ENCODE assay signal across 12 mouse cellular contexts in the genomic region with DNA sequence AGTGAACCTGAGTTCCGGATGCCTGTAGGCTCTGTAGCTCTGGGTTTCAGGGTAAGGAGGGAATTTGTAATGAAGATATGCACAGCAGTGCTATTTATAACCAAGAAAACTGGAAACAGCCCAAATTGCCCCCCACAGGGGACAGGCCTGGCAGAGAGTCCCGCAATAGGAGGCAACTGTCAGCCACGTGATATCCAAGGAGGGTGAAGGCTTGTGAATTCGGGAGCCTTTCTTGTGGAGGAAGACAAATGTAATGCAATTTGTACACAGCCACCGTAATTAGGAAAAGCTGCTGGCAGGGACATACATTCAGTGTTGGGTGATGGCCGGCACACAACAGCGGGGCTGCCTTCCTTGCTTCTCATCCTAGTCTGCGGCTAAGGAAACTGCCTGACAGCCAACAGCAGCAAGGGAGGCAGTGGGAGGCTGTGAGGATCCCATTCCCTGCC. TPM values are rescaled to one million over a fixed set of nuclear protein-coding genes. Genes with fewer than 3 reads are reported as not detected.
DNase-seq lines count a peak whose midpoint lies in the region; ATAC-seq and TF ChIP-seq lines count a peak whose summit lies in the region.
"Had no signal": no experiment of that assay in that cellular context is flagged by ENCODE, and none has a peak within 500 bp of the region (broad histone marks: within the 10 kb centered on the region; RNA-seq: fewer than 3 reads in every experiment).

No protein-coding gene starts in this region.

- TF ChIP-seq POLR2A in heart, adult 2 months (IDR thresholded peaks at IDR 0.05; ENCODE audit: insufficient read depth, low read depth, low read length), result no peak
- no peak for TF ChIP-seq POLR2A in olfactory bulb, adult 2 months (IDR thresholded peaks at IDR 0.05; ENCODE audit: insufficient read depth, low read depth, low read length)

- H3K9me3 ChIP-seq in heart, postnatal 0 days (replicated peaks; ENCODE audit: control insufficient read depth, low read length), result no peaks in the 10 kb centered on the region
- H3K9me3 ChIP-seq in midbrain, embryonic 15.5 days, result no peaks in the 10 kb centered on the region
- H3K9me3 ChIP-seq in midbrain, embryonic 11.5 days (ENCODE audit: control insufficient read depth, low read length), result no peaks in the 10 kb centered on the region
- H3K9me3 ChIP-seq: intestine, embryonic 15.5 days had no signal

- WGBS in heart, postnatal 0 days, result 32% methylated on average over 8 of the region's 8 CpGs
- WGBS in heart, adult 2 months, result 40% methylated on average over 8 of the region's 8 CpGs
- WGBS in midbrain, embryonic 15.5 days, result 66% methylated on average over 8 of the region's 8 CpGs
- WGBS in midbrain, embryonic 11.5 days, result 74% methylated on average over 8 of the region's 8 CpGs
- 17% methylated on average over 8 of the region's 8 CpGs for WGBS in olfactory bulb, adult 2 months

- H3K9ac ChIP-seq in heart, postnatal 0 days (replicated peaks; ENCODE audit: low read depth, low read length), result no peak overlapping the region
- H3K9ac ChIP-seq in heart, adult 2 months (ENCODE audit: low read depth, low read length), result no peak overlapping the region
- no peak overlapping the region for H3K9ac ChIP-seq in midbrain, embryonic 15.5 days
- H3K9ac ChIP-seq in midbrain, embryonic 11.5 days (ENCODE audit: low read length), result no peak overlapping the region
- H3K9ac ChIP-seq: intestine, embryonic 15.5 days had no signal

- peak overlapping the region; percentile 12; the same call in 1 of the 2 replicates for H3K4me2 ChIP-seq in heart, postnatal 0 days (ENCODE audit: low read depth, low read length)
- H3K4me2 ChIP-seq in midbrain, embryonic 15.5 days, result no peak overlapping the region
- no peak overlapping the region for H3K4me2 ChIP-seq in midbrain, embryonic 11.5 days
- H3K4me2 ChIP-seq: intestine, embryonic 15.5 days had no signal

- H3K4me1 ChIP-seq in heart, postnatal 0 days (ENCODE audit: control insufficient read depth, insufficient read depth), result peaks cover 17% of the 10 kb centered on the region
- no peaks in the 10 kb centered on the region; the same call in 1 of the 2 replicates for H3K4me1 ChIP-seq in heart, adult 2 months (ENCODE audit: control insufficient read depth, insufficient read depth, low read length)
- H3K4me1 ChIP-seq in midbrain, embryonic 15.5 days, result 0 out of 2 replicates have a peak, but pooled peaks cover 5% of the 10 kb centered on the region
- no peaks in the 10 kb centered on the region for H3K4me1 ChIP-seq in midbrain, embryonic 11.5 days (ENCODE audit: control insufficient read depth, insufficient read depth, low read length)
- peaks cover 17% of the 10 kb centered on the region for H3K4me1 ChIP-seq in olfactory bulb, adult 2 months (ENCODE audit: control insufficient read depth, insufficient read depth, low read length)
- H3K4me1 ChIP-seq: intestine, embryonic 15.5 days had no signal

- no peak overlapping the region for H3K4me3 ChIP-seq in heart, postnatal 0 days (ENCODE audit: low read depth, low read length)
- H3K4me3 ChIP-seq in heart, adult 2 months, result no peak overlapping the region
- no peak overlapping the region for H3K4me3 ChIP-seq in midbrain, embryonic 15.5 days
- H3K4me3 ChIP-seq in midbrain, embryonic 11.5 days (ENCODE audit: low read depth, low read length), result no peak overlapping the region
- H3K4me3 ChIP-seq in olfactory bulb, adult 2 months (ENCODE audit: insufficient read depth, low read depth, low read length), result no peak overlapping the region
- H3K4me3 ChIP-seq: intestine, embryonic 15.5 days had no signal

- ATAC-seq in heart, postnatal 0 days (ENCODE audit: insufficient read depth, low read depth), result peak; percentile 47; the same call in 1 of the 2 replicates
- ATAC-seq in midbrain, embryonic 15.5 days (replicated peaks), result 0 out of 2 replicates have a peak, but pooled peaks have one; percentile 33
- no peak for ATAC-seq in midbrain, embryonic 11.5 days (ENCODE audit: low FRiP score)
- ATAC-seq in granulocyte monocyte progenitor cell, adult 5-6 weeks (replicated peaks; ENCODE audit: poor library complexity, severe bottlenecking), result no peak
- ATAC-seq: intestine, embryonic 15.5 days had no signal

- no peak for TF ChIP-seq EP300 in heart, postnatal 0 days (IDR thresholded peaks at IDR 0.05; ENCODE audit: low read depth)
- no peak for TF ChIP-seq EP300 in heart, adult 2 months (IDR thresholded peaks at IDR 0.05; ENCODE audit: insufficient read depth, low read depth, low read length)

- H3K79me2 ChIP-seq in heart, adult 2 months (replicated peaks; ENCODE audit: control insufficient read depth, insufficient read depth, low read length), result no peaks in the 10 kb centered on the region

- intact Hi-C loops in heart, adult 2 months (cut with DNase I), result no loop called here

- no peak for TF ChIP-seq CTCF in heart, postnatal 0 days (IDR thresholded peaks at IDR 0.05; ENCODE audit: low read depth)
- no peak for TF ChIP-seq CTCF in heart, adult 2 months (IDR thresholded peaks at IDR 0.05)
- no peak for TF ChIP-seq CTCF in olfactory bulb, adult 2 months (IDR thresholded peaks at IDR 0.05; ENCODE audit: insufficient read depth, low read depth, low read length)

- 0 out of 2 replicates have a peak, but pooled peaks cover 3% of the 10 kb centered on the region for H3K27me3 ChIP-seq in heart, postnatal 0 days (ENCODE audit: control insufficient read depth, insufficient read depth, low read length)
- no peaks in the 10 kb centered on the region for H3K27me3 ChIP-seq in heart, adult 2 months (ENCODE audit: control insufficient read depth, insufficient read depth, low read length)
- no peaks in the 10 kb centered on the region; the same call in 1 of the 2 replicates for H3K27me3 ChIP-seq in midbrain, embryonic 15.5 days (replicated peaks)
- no peaks in the 10 kb centered on the region for H3K27me3 ChIP-seq in midbrain, embryonic 11.5 days (ENCODE audit: control insufficient read depth, insufficient read depth, low read length)
- H3K27me3 ChIP-seq: intestine, embryonic 15.5 days had no signal

- no peaks in the 10 kb centered on the region for H3K36me3 ChIP-seq in heart, postnatal 0 days (replicated peaks; ENCODE audit: control insufficient read depth, insufficient read depth, low read length)
- no peaks in the 10 kb centered on the region for H3K36me3 ChIP-seq in heart, adult 2 months (ENCODE audit: control insufficient read depth, insufficient read depth, low read length)
- no peaks in the 10 kb centered on the region for H3K36me3 ChIP-seq in midbrain, embryonic 15.5 days (replicated peaks)
- no peaks in the 10 kb centered on the region for H3K36me3 ChIP-seq in midbrain, embryonic 11.5 days (ENCODE audit: control insufficient read depth, insufficient read depth, low read length)
- H3K36me3 ChIP-seq: intestine, embryonic 15.5 days had no signal

- DNase-seq in heart, postnatal 0 days (ENCODE audit: low spot score), result peak; percentile 42
- no peak for DNase-seq in heart, adult 2 months
- DNase-seq in midbrain, embryonic 11.5 days (ENCODE audit: low spot score, missing footprints), result no peak
- DNase-seq in cerebellum, adult 8-10 months, result peak; percentile 79
- DNase-seq in yolk sac, embryonic 10.5 days (ENCODE audit: low spot score), result no peak
- DNase-seq: embryo, embryonic 11 days; lung, adult 18-20 months; thymus, postnatal 25 days had no signal

- H3K27ac ChIP-seq in heart, postnatal 0 days (ENCODE audit: low read depth), result no peak overlapping the region
- H3K27ac ChIP-seq in heart, adult 2 months, result no peak overlapping the region
- H3K27ac ChIP-seq in midbrain, embryonic 15.5 days, result peak overlapping the region; percentile 21; the same call in 1 of the 2 replicates
- H3K27ac ChIP-seq in midbrain, embryonic 11.5 days (ENCODE audit: low read depth, low read length), result no peak overlapping the region
- H3K27ac ChIP-seq in olfactory bulb, adult 2 months (ENCODE audit: insufficient read depth, low read depth, low read length), result peak overlapping the region; percentile 96
- H3K27ac ChIP-seq: intestine, embryonic 15.5 days had no signal

RNA-seq across cellular contexts. Expression of gene Camk2b, which starts 9.5 kb away (rescaled TPM):
- total RNA-seq in heart, postnatal 0 days (2014; rRNA removed; ENCODE audit: low replicate concordance), result 3.0 and 6.3 TPM in 2 replicates
- 2.5 and 3.4 TPM in 2 replicates for polyA plus RNA-seq in heart, postnatal 0 days (2015; fragmentation: Nextera tagmentation; extraction: Ambion mirVana)
- 1 to 10 TPM; 4.8 to 5.2 TPM for total RNA-seq in heart, adult 2 months (2021)
- 10.7 and 12.9 TPM in 2 replicates for polyA plus RNA-seq in heart, adult 2 months (2012; rRNA removed)
- 134 and 147 TPM in 2 replicates for polyA plus RNA-seq in midbrain, embryonic 15.5 days (2015; fragmentation: Nextera tagmentation; extraction: Ambion mirVana)
- polyA plus RNA-seq in midbrain, embryonic 11.5 days (2014; fragmentation: Nextera tagmentation; extraction: Ambion mirVana), result 2.4 and 2.5 TPM in 2 replicates
- 150 and 183 TPM in 2 replicates for polyA plus RNA-seq in olfactory bulb, adult 2 months (2012; ENCODE audit: insufficient read depth, insufficient read length, low replicate concordance, missing spikeins)
- total RNA-seq in granulocyte monocyte progenitor cell, adult 5-6 weeks (2014; fragmentation: Nextera tagmentation), result 1.0 and 2.5 TPM in 2 replicates
- 1.8 and 2.7 TPM in 2 replicates for total RNA-seq in granulocyte monocyte progenitor cell, adult 5-6 weeks (2017)

Comparison
In these comparisons a context has a peak if more than half of its experiments do, and no peak if none do; other contexts are left out.
1. ATAC-seq: peak in heart, postnatal 0 days (single experiment) and midbrain, embryonic 15.5 days (single experiment); none in midbrain, embryonic 11.5 days (single experiment) and granulocyte monocyte progenitor cell, adult 5-6 weeks (single experiment).
2. DNase-seq: peak in heart, postnatal 0 days (single experiment) and cerebellum, adult 8-10 months (single experiment); none in heart, adult 2 months (0 of 2), midbrain, embryonic 11.5 days (single experiment) and yolk sac, embryonic 10.5 days (single experiment).
3. H3K27ac ChIP-seq: peak in midbrain, embryonic 15.5 days (single experiment) and olfactory bulb, adult 2 months (single experiment); none in heart, postnatal 0 days (single experiment), heart, adult 2 months (single experiment) and midbrain, embryonic 11.5 days (single experiment).